Mouse (Mus musculus): ENCODE results near the gene Mvp.

Mvp gene

DNA sequence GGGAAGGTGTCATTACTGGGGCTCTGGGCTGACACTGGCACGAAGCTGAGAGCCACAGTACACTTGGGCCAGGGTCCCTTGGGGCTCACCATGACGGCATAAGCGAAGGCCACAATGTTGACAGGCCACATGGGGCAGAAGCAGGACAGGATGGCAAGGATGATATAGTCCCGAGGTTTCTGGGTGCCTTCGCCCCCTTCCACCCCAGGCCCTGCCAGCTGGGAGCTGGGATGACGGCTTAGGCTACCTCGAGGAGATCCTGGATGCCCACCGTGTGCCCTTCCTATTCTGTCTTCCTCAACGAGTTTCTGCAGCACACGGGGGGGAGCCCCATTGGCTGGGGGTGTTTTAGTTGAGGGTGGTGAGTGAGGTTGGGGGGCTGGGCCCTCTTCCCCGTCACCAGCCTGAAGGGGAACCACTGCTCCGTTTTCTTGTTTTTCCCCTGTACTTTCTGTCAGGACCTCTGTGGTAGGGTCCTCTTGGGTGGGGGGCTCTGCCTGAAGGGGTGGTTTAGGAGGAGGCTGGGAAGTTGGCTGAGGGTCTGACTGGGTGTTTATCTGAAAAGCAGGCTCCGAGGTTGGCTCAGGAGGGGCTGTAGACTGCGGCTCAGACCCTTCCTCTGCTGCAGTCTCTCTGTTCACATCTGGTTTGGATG, 5.0 kb upstream of the Mvp start:
- no peak for DNase-seq (ENCODE audit: low spot score)

DNA sequence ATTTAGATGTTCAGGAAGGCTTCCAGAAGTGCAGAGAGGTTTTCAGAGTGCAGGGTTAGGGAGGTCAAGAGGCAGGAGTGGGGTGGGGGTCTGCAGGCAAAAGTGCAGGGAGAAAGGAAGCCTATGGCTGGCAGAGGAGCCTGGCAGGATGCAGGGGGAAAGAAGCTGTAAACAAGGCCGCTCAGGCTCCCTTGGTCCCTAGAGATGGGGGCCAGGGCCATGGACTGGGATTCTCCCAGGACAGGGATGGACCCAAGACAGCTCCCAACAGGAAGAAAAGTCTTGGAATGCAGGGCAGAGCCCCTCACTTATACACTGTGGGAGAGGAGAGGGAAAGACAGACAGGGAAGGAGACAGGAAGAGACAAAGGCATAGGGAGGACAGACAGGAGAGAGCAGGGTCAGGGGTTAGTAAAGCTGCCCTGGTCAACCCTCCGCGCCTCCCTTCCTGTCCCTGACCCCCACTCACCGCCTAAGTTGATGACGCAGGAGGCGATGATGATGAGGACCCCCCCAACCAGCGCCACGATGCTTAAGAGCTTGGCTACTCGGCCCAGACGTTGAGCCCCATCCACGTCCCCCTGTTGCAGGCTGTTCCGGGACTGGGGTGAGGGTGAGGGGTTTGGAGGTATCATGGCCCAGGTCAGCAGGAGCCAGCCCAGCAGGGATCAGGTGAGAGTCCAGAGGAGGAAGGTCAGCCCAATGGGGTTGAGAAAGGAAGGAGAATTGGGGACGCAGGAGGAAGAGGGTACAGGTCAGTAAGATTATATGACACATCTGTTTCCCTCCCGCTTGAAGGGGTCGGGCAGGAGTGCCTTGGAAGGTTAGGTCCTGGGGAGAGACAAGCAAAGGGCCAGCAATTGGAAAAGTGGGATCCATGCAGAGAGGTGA, 4.2 kb upstream of the Mvp start:
- DNase-seq (ENCODE audit: low spot score): no peak

DNA sequence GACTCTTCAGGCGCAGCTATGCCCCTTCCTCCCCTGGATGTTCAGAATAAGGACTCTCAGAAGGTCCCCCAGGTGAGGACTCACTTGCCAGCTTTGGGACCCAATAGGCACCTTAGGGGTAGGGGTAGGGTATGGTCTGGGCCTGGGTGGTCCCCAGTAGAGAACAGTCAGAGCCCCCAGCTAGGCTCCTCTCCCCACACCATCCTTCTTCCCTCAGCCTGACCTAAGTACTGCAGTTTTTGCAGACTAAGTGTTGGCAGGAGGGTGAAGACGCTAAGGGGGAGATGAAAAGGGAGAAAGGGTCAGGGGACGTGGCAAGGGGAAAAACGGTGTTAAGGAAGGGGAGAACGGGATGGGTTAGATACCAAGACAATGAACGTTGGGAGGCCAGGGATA, 3.5 kb upstream of the Mvp start:
- DNase-seq (ENCODE audit: low spot score): no peak

DNA sequence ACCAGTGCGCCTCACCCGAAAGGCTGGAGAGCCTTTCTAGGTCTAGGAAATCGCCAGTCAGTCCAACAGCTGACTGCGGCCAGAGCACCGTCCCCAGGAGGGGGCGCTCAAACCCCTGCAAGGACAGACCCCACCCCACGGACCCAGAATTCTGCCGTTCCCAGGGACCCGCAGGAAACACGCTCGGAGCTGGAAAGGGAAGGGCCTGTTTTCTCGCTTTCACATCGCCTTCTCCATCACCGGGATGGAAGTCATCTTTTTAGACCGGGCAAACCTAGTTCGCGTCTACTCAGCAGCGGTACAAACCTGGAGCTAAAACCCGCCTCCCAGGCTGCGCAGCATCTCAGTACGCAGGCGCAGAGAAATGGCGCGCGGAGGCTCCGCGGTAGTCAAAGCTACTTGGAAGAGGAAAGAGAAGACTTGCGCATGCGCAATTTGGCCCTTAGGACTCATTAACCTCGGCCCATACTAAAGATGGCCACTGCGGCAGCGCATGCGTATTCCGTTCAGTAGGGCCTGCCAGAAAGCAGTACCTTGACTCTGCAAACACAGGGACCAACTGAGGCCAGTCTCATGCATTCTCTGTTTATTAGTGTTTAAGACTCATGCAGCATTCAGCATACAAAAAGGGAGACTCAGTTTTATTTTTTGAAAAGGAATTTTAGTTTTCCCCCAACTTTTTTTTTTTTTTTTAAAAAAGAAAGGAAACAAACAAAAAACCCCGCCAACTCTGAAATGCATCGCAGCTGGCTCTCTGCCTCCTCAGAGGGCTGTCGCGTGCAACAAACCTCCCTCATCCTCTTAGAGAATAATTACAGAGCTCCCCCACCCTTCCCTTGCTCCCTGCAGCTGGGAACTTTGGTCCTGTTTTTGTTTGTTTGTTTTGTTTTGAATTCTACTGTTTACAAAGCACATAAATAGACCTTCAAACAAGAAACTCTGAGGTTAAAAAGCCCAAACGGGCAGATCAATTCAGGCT, 2.8 kb upstream of the Mvp start, which contains the start of gene Pagr1a:
Pagr1a (minus strand) TSS at position 382 of the 979 bp plus-strand sequence.
- peak; percentile 100 for DNase-seq (ENCODE audit: low spot score)

DNA sequence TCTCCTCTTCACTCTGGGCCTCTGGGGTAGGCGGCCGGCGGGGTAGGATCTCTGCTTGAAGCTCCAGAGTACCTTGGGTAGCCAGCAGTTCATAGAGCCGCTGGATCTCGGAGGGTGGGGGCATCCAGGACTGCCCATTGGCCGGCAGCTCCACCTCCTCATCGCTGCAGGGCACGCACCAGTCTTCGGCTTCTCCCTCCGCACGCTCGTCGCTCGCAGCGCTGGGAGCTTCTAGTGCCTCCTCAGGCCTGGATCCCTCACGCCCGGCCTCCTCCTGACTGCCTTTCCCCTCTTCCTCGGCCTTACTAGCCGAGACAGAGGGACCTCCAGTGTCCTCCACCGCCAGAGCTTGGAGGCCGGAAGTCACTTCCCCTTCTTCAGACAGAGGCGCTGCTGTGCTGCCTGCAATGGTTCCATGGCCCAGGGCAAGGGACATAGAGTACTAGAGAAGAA, 2.1 kb upstream of the Mvp start:
- DNase-seq (ENCODE audit: low spot score): peak; percentile 72

DNA sequence TGATC, 1.9 kb upstream of the Mvp start, which contains the start of gene Pagr1b:
Pagr1b (minus strand) TSS at position 4 of the 5 bp plus-strand sequence.
- no peak for DNase-seq (ENCODE audit: low spot score)

DNA sequence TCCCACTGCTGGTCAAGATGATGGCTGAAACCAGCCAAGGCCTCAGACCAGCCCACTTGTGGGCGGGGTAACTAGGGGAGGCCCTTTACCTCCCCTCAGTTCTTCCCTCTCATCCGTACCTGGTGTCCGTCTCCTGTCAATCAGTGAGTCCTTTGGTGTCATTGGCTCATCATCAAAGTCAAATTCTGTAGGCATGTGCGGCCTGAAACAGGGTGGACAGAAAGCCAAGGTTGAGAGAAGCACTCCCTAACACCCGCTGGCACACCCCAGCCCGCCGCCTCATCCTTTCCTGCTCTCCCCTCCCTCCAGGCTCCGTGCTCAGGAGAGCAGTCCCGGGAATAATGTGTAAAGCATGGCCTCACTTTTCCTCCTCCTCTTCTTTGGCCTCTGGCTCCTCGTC, 1.7 kb upstream of the Mvp start:
- peak; percentile 75 for DNase-seq (ENCODE audit: low spot score)

DNA sequence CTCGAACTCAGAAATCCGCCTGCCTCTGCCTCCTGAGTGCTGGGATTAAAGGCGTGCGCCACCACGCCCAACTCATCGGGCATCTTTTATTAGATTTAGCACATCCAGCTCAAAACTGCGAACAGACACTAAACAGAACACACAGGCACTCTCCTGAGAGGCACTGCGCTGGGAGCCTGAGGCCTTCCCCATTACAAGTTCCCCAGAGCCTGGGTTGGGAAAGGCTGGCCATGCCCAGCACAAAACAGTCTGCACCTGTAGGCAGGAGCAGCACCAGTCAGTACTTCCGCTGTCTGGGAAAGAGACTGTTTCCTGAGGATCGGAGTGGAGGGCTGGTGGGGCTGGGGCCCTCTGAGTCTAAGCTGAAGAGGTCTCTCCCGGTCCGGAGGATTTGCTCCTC, 572 bp upstream of the Mvp start:
- DNase-seq (ENCODE audit: low spot score): no peak

DNA sequence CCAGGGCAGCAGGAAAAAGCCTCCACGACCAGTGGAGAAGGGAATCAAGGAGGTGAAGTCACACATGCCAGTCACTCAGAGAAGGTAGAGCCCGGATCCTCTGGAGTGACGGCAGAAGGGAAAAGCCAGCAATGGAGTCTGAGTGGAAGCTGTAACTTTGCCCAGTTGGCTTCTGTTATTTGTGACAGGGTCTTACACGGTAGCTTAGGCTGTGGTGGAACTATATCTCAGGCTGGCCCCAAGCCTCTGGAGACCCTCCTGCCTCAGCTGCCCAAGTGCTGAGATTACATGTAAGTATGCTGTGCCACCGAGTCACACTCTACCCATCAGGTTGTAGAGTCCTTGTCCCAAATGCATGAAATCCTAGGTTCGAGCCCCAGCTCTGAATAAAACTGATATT, 1.0 kb downstream of the Mvp start:
- DNase-seq (ENCODE audit: low spot score): no peak

DNA sequence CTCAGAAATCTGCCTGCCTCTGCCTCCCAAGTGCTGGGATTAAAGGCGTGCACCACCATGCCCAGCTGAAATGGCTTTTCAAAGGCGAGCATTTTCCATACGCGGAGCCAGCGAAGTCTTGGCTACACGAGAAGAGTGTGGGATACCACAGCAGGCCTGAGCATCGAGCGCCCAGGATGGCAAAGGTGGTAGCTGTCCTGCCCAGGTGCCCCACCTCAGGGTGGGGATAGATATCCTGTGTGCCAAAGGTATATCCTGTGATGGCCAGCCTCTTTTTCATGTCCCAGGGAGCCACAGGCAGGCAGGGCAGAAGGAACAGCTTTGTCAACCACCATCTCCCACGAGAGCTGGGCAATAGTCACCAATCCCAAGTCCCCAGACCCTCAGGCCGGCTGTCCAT, 1.6 kb downstream of the Mvp start:
- no peak for DNase-seq (ENCODE audit: low spot score)

DNA sequence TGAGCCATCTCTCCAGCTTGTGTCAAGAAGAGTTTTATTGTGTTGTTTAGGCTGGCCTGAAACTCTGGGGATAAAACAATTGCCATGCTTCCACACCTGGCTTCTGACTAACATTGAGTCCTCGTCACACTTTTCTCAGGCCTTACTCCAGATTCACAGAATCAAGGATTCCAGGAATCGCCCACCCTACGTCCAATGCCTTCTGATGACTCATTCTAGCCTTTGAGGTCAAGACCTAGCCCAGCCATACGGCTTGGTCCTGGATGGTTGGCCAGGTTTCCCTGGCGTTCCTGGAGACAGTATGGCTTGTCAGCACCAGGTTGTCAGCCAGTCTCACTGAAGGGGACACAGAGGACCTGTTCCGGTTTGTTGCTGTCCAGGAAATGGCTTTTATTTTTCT, 2.0 kb downstream of the Mvp start:
- no peak for DNase-seq (ENCODE audit: low spot score)

DNA sequence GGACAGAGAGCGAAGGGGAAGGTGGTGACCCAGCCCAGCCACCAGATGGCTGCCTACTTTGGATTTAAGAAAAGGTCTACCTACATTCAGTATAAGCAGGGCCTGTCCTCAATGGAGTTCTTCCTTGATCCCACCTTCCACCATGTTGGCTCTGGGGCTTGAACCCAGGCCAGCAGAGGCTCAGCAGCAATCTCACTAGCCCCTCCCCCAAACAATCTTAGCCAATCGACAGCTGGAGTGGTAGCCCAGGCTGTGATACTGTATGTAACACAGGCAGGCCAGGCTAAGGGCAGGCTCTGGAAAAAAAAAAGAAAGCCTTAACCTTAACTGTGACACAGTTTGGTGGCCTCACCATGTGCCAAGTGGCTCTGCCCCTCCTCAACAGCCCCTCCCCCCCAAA, 2.7 kb downstream of the Mvp start:
- no peak for DNase-seq (ENCODE audit: low spot score)

DNA sequence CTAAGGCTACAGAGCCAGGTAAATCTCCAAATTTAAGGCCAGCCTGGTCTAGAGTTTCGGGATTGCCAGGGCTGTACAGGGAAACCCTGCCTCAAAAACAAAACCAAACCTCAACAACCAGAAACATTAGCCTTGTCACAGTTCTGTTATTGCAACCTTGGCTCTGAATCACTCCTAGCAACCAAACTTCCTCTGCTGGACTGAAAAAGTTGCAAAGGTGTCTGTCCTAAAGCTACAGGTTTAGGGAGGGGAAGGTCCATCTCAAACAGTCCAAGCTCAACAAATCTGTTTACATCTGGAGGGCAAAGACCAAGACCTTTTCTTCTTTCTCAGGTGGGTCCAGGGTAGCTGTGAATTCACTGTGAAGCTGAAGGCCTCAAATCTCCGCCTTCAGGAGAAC, 3.4 kb downstream of the Mvp start:
- no peak for DNase-seq (ENCODE audit: low spot score)

DNA sequence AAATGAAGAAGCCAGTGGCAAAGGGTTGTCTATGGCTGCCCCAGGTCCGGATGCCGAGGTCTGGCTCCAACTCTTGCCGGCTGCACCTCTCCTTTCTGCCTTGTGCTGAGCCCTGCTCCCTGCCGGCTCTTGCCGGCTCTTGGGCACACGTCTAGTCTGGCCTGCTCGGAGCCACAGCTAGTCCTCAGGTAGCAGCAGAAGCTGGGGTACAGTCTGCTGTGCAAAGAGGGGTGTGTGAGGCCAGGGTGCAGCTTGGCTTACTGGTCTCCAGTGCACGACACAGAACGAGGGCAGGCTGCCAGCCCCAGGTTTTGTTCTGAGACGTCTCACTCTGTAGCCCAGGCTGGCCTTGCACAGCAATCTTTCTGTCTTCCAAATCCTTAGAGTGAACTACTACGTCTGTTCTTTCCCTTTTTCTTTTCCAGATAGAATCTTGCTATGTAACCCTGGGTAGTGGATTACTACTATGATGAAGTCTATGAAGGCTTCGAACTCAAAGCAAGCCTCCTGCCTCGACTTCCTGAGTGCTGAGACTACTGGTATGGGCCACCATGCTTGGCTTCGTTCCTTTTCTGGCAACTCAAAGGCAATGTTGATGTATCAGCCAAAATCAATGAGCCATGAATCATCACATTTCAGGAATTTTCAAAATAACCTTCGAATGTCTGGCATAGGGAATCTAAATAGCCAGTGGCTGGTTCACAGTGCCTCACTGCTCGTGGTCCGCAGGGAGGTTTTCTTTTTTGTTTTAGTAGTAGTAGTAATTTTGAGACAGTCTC, 4.9 kb downstream of the Mvp start:
- DNase-seq (ENCODE audit: low spot score): no peak

DNA sequence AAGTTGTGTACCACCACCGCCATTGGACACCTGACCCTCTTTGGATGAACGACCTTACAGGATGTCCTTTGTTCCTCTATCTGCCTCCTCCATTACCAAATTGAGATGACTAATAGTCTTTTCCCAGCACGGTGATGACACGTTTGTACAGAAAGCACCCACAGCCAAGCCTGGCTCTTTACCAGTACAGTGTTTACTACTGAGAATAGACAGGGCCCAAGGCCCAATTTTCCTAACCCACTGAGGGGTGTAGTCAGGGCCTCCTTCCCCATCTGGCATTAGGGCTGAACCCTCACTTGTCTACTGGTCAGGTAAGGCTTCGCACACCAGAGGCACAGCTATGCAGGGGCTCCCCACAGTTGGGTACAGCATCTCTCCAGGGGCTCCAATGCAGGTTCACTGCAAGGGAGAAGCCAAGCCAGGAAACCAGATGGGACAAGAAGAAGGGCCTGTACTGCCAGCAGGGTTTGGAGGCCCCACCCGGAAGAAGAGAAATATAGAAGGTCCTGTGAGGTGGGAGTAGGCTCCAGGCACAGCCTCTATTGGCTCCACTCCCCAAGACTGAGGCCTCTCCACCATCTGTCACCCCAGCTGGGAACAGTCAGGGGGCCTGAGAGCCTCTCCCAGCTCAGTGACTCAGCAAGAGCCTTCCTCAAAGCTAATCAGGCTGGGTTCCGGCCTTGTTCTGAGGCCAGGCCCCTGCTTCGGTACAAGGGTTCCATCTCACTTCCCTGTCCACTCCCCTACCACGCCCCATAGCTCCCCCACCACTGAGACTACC, 6.0 kb downstream of the Mvp start:
- DNase-seq (ENCODE audit: low spot score): no peak

DNA sequence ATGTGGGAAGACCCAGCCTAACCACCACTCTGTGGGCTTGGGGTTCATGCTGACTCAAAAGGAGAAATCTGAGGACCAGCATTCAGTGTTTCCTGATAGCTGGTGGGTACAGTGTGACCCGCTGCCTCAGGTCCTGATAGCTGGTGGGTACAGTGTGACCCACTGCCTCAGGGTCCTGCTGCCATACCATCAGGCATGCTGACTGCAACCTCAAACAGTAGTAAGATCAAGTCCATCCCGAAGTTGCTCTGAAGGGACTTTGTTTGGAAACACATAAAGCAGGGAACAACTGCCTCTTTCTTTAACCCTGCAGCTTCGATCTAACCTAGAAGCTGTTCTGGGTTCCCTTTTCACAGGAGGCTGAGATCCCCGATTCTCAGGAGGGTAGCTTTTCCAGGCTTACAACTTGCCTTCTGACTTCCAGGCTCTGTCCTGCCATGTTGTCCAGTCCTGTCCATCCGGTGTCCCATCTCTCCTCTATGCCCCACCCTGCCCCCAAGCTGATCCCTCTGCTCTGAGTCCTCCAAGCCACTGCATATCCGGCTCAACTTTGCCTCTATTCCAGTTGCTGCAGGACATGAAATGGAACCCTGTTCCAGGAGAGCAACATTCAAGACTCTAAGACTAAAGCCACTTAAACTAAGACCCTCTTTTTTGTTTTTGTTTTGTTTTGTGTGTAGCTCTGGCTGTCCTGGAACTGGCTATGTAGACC, 7.0 kb downstream of the Mvp start:
- no peak for DNase-seq (ENCODE audit: low spot score)

DNA sequence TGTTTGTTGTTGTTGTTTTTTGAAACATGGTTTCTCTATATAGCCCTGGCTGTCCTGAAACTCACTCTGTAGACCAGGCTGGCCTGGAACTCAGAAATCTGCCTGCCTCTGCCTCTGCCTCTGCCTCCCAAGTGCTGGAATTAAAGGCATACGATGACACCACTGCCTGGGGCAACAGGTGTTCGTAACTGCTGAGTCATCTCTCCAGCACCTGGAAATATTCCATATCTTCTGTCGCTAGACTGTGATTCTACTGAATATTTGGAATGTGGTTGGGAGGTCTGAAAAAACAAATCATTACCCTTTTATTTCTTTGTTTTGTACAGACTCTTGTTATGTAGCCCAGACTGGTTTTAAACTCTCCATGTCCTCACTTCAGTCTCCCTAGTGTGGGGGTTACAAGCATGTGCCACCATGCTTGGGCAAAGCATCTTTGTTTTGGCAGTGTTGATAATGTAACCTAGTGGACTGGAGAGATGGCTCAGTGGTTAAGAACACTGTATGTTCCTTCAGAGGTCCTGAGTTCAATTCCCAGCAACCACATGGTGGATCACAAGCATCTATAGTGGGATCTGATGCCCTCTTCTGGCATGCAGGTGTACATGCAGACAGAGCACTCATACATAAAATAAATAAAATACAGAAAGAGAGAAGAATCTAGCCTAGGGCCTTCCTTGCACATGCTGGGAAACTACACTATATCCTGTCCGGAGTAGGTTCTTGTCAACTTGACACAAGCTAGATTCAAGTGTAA, 10.1 kb downstream of the Mvp start:
- DNase-seq (ENCODE audit: low spot score): no peak

DNA sequence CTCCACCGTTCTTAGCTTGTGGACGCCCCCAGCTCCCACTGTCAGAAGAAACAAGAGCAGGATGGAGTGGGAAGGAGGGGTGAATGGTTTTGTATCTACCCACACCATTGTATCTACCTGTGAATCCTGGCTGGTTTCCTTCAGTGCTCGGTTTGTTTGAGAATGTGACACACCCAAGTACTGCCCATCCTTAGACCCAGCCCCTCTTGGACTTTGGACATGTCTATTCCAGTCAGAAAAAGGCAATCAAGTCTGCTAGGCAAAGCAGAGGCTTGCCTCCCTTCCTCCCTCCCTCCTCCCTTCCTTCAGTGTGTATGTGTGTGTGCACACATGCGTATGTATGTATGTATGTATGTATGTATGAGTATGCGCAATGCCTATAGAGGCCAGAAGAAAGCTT, 10.8 kb downstream of the Mvp start:
- no peak for DNase-seq (ENCODE audit: low spot score)

DNA sequence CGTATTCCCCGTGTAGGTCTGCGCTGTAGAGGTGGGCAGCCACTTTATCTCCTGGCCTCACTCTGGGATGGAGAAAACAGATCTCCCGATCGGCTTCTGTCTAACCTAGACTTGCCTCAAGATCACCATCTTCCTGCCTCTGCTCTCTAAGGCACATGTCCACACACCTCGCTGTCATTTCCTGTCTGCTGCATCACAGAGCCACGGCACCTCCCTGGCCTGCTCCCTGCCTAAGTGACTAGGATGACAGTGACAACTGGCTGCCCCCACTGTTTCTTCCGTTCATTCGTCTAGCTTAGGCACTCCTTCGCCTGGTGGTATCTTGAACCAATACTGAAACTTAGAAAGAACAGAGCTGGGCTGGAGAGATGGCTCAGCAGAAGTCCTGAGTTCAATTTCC, 14.9 kb downstream of the Mvp start:
- DNase-seq (ENCODE audit: low spot score): no peak

DNA sequence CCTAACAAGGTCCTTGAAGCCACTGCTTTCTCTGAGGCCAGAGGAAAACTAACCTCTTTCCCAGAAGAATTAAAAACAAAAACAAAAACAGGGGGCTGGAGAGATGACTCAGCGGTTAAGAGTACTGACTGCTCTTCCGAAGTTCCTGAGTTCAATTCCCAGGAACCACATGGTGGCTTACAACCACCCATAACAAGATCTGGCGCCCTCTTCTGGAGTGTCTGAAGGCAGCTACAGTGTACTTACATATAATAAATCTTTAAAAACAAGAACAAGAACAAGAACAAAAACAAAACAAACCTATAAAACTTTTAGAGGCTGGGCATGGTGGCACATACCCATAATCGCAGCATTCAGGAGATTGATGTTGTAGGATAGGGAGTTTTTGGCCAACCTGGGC, 18.0 kb downstream of the Mvp start:
- no peak for DNase-seq (ENCODE audit: low spot score)
